Mouse (Mus musculus) ES-Bruce4 (cell line): Measurements from ENCODE around the gene Enc1.

ENCODE experiments used
- CTCF ChIP-seq: IDR thresholded peaks from one replicate; pipeline ENCODE4 v1.8.1; 2011; ENCODE audit warnings: low read depth, low read length
- EP300 ChIP-seq: IDR thresholded peaks from 2 replicates; pipeline ENCODE4 v1.6.1; 2011; ENCODE audit warnings: low read depth, low read length; ENCODE audit not compliant: insufficient read depth

- no peak for TF ChIP-seq CTCF
- TF ChIP-seq EP300, result no peak
Observed at GRCm38 (mm10) chr13:97223856-97224255, 17.0 kb upstream of the Enc1 start.
